Mouse (Mus musculus): Measurements from ENCODE around the gene Tpte. TPM values are rescaled to one million over a fixed set of nuclear protein-coding genes. Genes with fewer than 3 reads are reported as not detected.

The Tpte gene
- polyA plus RNA-seq, 1 experiment: not detected

DNA sequence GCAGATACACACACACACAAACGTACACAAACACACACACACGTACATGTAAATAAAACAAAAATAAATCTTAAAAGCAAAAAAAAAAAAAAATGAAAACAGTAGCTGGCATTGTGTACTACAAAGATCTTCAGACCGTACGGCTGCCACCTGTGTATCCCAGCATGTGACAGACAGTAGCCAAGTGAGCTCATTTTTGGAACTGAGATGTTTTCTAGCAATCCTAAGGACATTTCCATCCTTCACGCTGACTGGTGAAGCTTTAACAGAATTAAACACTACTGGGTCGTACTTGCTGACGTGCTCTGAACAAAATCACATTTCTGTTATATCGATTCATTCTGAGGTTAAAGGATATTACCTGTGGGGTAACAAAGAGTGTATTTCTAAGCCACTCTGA is 112.0 kb downstream of the Tpte start:
- 32% methylated on average over 8 of the region's 8 CpGs for WGBS
- no peak for TF ChIP-seq CTCF (IDR thresholded peaks at IDR 0.05; ENCODE audit: borderline replicate concordance, insufficient read depth, low read depth, low read length)
- TF ChIP-seq POLR2A (IDR thresholded peaks at IDR 0.05; ENCODE audit: borderline replicate concordance, insufficient read depth, low read length): no peak
- H3K27me3 ChIP-seq (ENCODE audit: control insufficient read depth, insufficient read depth, low read length): no peaks in the 10 kb centered on the region
- no peak overlapping the region for H3K4me3 ChIP-seq (replicated peaks; ENCODE audit: insufficient read depth, low read depth, low read length)
- no peak overlapping the region for H3K27ac ChIP-seq (ENCODE audit: insufficient read depth, low read length)
- H3K4me1 ChIP-seq (ENCODE audit: control insufficient read depth, insufficient read depth, low read length): peaks cover 2% of the 10 kb centered on the region; the same call in 1 of the 2 replicates
- DNase-seq: peak; percentile 43 to 71

DNA sequence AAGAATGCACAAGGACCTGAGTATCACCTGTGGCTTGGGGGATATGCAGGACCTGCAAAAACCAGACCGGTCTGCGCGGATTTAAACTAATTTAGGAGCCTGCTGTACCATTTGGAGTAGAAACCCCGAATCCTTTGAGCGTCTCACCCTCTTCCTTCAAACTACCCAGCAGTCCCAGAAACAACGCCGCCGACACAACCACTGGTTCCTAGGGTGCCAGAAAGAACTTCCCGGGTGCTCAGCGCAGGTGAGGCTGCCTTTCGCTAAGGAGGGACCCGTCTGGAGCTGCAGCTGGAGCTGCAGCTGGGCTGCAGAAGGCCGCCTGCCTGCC is 114.5 kb downstream of the Tpte start:
- Histone ChIP-seq H3K4me1 (ENCODE audit: control insufficient read depth, insufficient read depth, low read length) (peaks cover 2% of the 10 kb centered on the region; the same call in 1 of the 2 replicates), H3K4me3 (replicated peaks; ENCODE audit: insufficient read depth, low read depth, low read length) (peak overlapping the region; percentile 77), H3K27ac (ENCODE audit: insufficient read depth, low read length) (peak overlapping the region; percentile 90), H3K27me3 (ENCODE audit: control insufficient read depth, insufficient read depth, low read length) (no peaks in the 10 kb centered on the region)
- TF ChIP-seq POLR2A (IDR thresholded peaks at IDR 0.05; ENCODE audit: borderline replicate concordance, insufficient read depth, low read length): no peak
- DNase-seq: no peak
- WGBS: 1% methylated on average over 13 of the region's 13 CpGs

DNA sequence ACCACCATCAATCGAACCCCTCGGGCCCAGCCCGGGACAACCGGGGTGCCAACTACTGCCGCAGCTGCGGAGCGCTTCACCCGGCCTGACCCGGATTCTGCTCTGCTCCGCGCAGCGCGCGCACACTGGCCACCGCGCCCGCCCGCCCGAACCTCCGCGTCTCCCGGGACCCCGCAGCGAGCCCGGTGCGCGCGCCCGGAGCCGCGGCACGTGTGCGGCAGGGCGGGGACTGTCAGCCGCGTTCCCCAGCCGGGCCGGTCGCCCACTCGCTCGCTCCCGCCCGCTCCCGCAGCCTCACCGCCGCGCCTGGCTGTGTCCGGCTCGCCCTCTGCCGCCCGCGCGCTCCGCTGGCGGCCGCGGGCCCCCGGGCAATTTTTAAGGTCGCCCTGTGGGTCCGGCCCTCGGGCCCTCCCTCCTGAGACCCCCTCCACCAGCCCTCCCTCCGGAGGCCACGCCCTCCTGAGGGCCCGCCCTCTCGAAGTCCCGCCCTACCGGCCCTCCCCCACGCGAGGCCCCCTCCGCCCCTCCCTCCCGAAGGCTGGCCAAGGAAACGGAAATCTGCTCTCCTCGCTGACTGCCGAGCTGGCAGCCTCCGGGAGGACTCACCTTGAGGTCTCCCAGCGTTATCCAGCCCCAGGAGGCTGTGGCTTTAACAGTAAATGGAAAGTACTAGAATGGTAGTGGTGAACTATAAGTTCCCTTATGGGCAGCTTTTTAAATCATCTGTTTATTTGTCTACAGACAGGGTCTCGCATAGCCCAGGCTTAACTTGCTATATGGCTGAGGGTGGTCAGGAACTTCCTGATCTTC is 115.1 kb downstream of the Tpte start, which contains the start of gene Slc25a15:
Slc25a15 (minus strand) TSS at position 456 of the 810 bp plus-strand sequence.
- H3K4me1 ChIP-seq (ENCODE audit: control insufficient read depth, insufficient read depth, low read length): peaks cover 2% of the 10 kb centered on the region; the same call in 1 of the 2 replicates
- H3K4me3 ChIP-seq (replicated peaks; ENCODE audit: insufficient read depth, low read depth, low read length): peak within 1 kb of the TSS; percentile 77
- H3K27ac ChIP-seq (ENCODE audit: insufficient read depth, low read length): peak within 1 kb of the TSS; percentile 90
- TF ChIP-seq CTCF (IDR thresholded peaks at IDR 0.05; ENCODE audit: borderline replicate concordance, insufficient read depth, low read depth, low read length) (no peak), POLR2A (IDR thresholded peaks at IDR 0.05; ENCODE audit: borderline replicate concordance, insufficient read depth, low read length) (peak; percentile 90)
- no peaks in the 10 kb centered on the region for H3K27me3 ChIP-seq (ENCODE audit: control insufficient read depth, insufficient read depth, low read length)
- 2% methylated on average over 53 of the region's 77 CpGs for WGBS
- peak; percentile 88 to 92 for DNase-seq

DNA sequence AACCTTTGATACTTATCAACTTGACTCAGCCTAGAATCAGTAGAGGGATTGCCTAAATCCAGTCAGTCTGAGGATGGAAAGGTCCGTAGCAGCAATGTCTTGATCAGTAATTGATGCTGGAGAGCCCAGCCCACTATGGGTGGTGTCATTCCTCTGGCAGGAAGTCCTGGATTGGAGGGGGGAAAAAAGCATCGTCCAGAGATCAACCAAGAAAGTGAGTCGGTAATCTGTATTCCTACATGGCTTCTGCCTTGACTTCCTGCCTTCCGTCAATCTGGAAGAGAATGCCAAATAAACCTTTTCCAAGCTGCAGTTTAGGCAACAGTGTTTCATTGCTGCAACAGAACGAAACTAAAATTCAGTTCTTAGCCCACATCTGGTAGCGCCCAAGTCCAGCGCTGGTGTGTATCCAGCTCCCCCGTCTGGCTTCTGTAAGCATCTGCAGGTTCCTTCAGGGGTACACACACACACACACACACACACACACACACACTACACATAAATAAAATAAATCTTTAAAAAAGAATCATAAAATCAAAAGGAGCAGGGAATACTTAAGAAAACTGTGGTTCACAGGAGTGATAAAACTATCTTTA is 116.1 kb downstream of the Tpte start:
- TF ChIP-seq POLR2A (IDR thresholded peaks at IDR 0.05; ENCODE audit: borderline replicate concordance, insufficient read depth, low read length) (no peak), CTCF (IDR thresholded peaks at IDR 0.05; ENCODE audit: borderline replicate concordance, insufficient read depth, low read depth, low read length) (no peak)
- no peak for DNase-seq

DNA sequence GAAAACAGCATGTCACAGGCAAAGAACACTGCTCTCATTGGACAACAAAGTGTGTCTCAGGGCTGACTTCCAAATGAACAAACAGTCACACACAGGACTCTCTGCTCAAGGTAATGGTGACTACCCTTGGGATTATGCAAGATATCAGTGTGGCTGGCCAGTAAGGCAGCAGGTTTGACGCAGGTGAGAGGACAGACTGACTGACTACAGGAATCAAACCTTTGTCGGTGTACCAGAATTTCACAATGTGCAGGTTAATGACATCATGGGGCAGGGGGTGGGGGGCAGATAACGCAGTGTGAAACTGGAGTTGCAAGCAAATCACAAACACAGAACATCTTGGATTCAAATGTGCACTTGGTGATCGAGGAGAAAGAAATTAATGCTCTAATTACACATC is 117.4 kb downstream of the Tpte start:
- Histone ChIP-seq H3K4me3 (replicated peaks; ENCODE audit: insufficient read depth, low read depth, low read length) (no peak overlapping the region), H3K27me3 (ENCODE audit: control insufficient read depth, insufficient read depth, low read length) (no peaks in the 10 kb centered on the region), H3K27ac (ENCODE audit: insufficient read depth, low read length) (no peak overlapping the region), H3K4me1 (ENCODE audit: control insufficient read depth, insufficient read depth, low read length) (peaks cover under 1% of the 10 kb centered on the region; the same call in 1 of the 2 replicates)
- TF ChIP-seq POLR2A (IDR thresholded peaks at IDR 0.05; ENCODE audit: borderline replicate concordance, insufficient read depth, low read length) (no peak), CTCF (IDR thresholded peaks at IDR 0.05; ENCODE audit: borderline replicate concordance, insufficient read depth, low read depth, low read length) (no peak)
- WGBS: 89% methylated on average over 4 of the region's 4 CpGs
- DNase-seq: no peak

More for the DNA sequence above, 116.1 kb downstream of the Tpte start:
- H3K4me3 ChIP-seq (replicated peaks; ENCODE audit: insufficient read depth, low read depth, low read length): no peak overlapping the region
- H3K27ac ChIP-seq (ENCODE audit: insufficient read depth, low read length): no peak overlapping the region
- no peaks in the 10 kb centered on the region for H3K27me3 ChIP-seq (ENCODE audit: control insufficient read depth, insufficient read depth, low read length)
- WGBS: 77% methylated on average over 8 of the region's 8 CpGs
- peaks cover 2% of the 10 kb centered on the region; the same call in 1 of the 2 replicates for H3K4me1 ChIP-seq (ENCODE audit: control insufficient read depth, insufficient read depth, low read length)

DNA sequence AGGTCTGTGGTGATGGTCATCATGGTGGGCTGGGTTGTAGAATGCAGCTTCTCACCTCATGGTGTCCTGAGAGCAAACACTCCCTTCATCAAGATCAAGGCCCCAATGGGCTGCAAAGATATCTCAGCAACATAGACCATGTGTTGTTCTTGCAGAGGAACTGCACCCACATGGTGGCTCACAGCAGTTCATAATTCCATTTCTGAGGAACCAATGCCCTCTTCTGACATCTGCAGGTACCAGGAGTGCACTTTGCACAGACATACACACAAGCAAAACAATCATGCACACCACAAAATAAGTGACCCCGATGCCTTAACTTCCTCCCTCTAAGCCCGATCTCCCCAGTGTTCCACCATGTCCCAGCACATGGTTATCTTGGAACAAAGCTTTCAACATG is 120.0 kb downstream of the Tpte start:
- 91% methylated on average over 2 of the region's 2 CpGs for WGBS

DNA sequence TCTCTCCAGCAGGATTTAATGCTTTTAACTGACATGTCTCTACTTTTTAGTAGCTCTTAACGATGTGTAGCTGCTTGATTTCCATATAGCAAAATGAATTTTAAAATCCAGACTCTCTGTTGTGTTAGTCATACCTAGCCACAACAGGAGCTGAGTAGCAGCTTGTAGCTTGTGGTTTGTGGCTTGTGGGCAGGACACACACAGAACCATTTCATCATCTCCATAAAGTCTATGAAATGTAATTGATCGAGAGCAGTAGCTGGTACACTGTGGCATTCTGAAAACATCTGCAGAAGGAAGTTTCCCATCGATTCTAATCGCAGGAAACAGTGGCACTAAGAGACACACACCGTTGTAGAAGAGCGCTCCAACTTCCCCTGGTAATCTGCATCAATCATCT is 122.5 kb downstream of the Tpte start:
- Histone ChIP-seq H3K4me1 (ENCODE audit: control insufficient read depth, insufficient read depth, low read length) (no peaks in the 10 kb centered on the region), H3K27ac (ENCODE audit: insufficient read depth, low read length) (no peak overlapping the region), H3K4me3 (replicated peaks; ENCODE audit: insufficient read depth, low read depth, low read length) (no peak overlapping the region), H3K27me3 (ENCODE audit: control insufficient read depth, insufficient read depth, low read length) (no peaks in the 10 kb centered on the region)
- 76% methylated on average over 6 of the region's 6 CpGs for WGBS
- no peak for DNase-seq
- TF ChIP-seq POLR2A (IDR thresholded peaks at IDR 0.05; ENCODE audit: borderline replicate concordance, insufficient read depth, low read length): no peak
- TF ChIP-seq CTCF (IDR thresholded peaks at IDR 0.05; ENCODE audit: borderline replicate concordance, insufficient read depth, low read depth, low read length): no peak

More for the DNA sequence above, 120.0 kb downstream of the Tpte start:
- DNase-seq: no peak
- no peaks in the 10 kb centered on the region for H3K4me1 ChIP-seq (ENCODE audit: control insufficient read depth, insufficient read depth, low read length)
- no peaks in the 10 kb centered on the region for H3K27me3 ChIP-seq (ENCODE audit: control insufficient read depth, insufficient read depth, low read length)
- H3K27ac ChIP-seq (ENCODE audit: insufficient read depth, low read length): no peak overlapping the region
- no peak overlapping the region for H3K4me3 ChIP-seq (replicated peaks; ENCODE audit: insufficient read depth, low read depth, low read length)
- TF ChIP-seq CTCF (IDR thresholded peaks at IDR 0.05; ENCODE audit: borderline replicate concordance, insufficient read depth, low read depth, low read length) (no peak), POLR2A (IDR thresholded peaks at IDR 0.05; ENCODE audit: borderline replicate concordance, insufficient read depth, low read length) (no peak)
